Mouse (Mus musculus): ENCODE results near the gene Rad54l. TPM values are rescaled to one million over a fixed set of nuclear protein-coding genes. Genes with fewer than 3 reads are reported as not detected.

Gene Rad54l
- polyA plus RNA-seq, 1 experiment, result 25.9 TPM

GRCm38 (mm10) chr4:116096291-116096690 is 27.2 kb downstream of the Rad54l start:
- H3K27ac ChIP-seq (ENCODE audit: control insufficient read depth, insufficient read depth, low read depth, low read length, poor library complexity), result no peak overlapping the region
- TF ChIP-seq POLR2A (IDR thresholded peaks at IDR 0.05; ENCODE audit: borderline replicate concordance, control insufficient read depth, low read depth, low read length) (no peak), CTCF (IDR thresholded peaks at IDR 0.05; ENCODE audit: control insufficient read depth, insufficient read depth, low read length) (no peak)
- WGBS, result 89% methylated on average over 10 of the region's 10 CpGs

GRCm38 (mm10) chr4:116088510-116089249 is 34.8 kb downstream of the Rad54l start:
- TF ChIP-seq CTCF (IDR thresholded peaks at IDR 0.05; ENCODE audit: control insufficient read depth, insufficient read depth, low read length) (no peak), POLR2A (IDR thresholded peaks at IDR 0.05; ENCODE audit: borderline replicate concordance, control insufficient read depth, low read depth, low read length) (no peak)
- 93% methylated on average over 23 of the region's 23 CpGs for WGBS
- Histone ChIP-seq H3K4me1 (ENCODE audit: control insufficient read depth, insufficient read depth, low read length) (no peaks in the 10 kb centered on the region), H3K4me3 (replicated peaks; ENCODE audit: control insufficient read depth, low read depth, low read length) (no peak overlapping the region), H3K27ac (ENCODE audit: control insufficient read depth, insufficient read depth, low read depth, low read length, poor library complexity) (no peak overlapping the region)

More at GRCm38 (mm10) chr4:116096291-116096690, 27.2 kb downstream of the Rad54l start:
- Histone ChIP-seq H3K4me1 (ENCODE audit: control insufficient read depth, insufficient read depth, low read length) (no peaks in the 10 kb centered on the region; the same call in 1 of the 2 replicates), H3K4me3 (replicated peaks; ENCODE audit: control insufficient read depth, low read depth, low read length) (no peak overlapping the region)

- WGBS, result 50% methylated on average over 3 of the region's 3 CpGs
- no peak for TF ChIP-seq POLR2A (IDR thresholded peaks at IDR 0.05; ENCODE audit: borderline replicate concordance, control insufficient read depth, low read depth, low read length)
- no peak for TF ChIP-seq CTCF (IDR thresholded peaks at IDR 0.05; ENCODE audit: control insufficient read depth, insufficient read depth, low read length)
- H3K4me1 ChIP-seq (ENCODE audit: control insufficient read depth, insufficient read depth, low read length), result no peaks in the 10 kb centered on the region; the same call in 1 of the 2 replicates
- no peak overlapping the region for H3K27ac ChIP-seq (ENCODE audit: control insufficient read depth, insufficient read depth, low read depth, low read length, poor library complexity)
- no peak overlapping the region for H3K4me3 ChIP-seq (replicated peaks; ENCODE audit: control insufficient read depth, low read depth, low read length)
These were observed 46.0 kb downstream of the Rad54l start for GRCm38 (mm10) chr4:116077240-116078095.

GRCm38 (mm10) chr4:116076369-116077231 is 46.9 kb downstream of the Rad54l start:
- peak overlapping the region; percentile 85 for H3K4me3 ChIP-seq (replicated peaks; ENCODE audit: control insufficient read depth, low read depth, low read length)
- no peaks in the 10 kb centered on the region; the same call in 1 of the 2 replicates for H3K4me1 ChIP-seq (ENCODE audit: control insufficient read depth, insufficient read depth, low read length)
- peak overlapping the region; percentile 83 for H3K27ac ChIP-seq (ENCODE audit: control insufficient read depth, insufficient read depth, low read depth, low read length, poor library complexity)
- no peak for TF ChIP-seq CTCF (IDR thresholded peaks at IDR 0.05; ENCODE audit: control insufficient read depth, insufficient read depth, low read length)
- no peak for TF ChIP-seq POLR2A (IDR thresholded peaks at IDR 0.05; ENCODE audit: borderline replicate concordance, control insufficient read depth, low read depth, low read length)
- 4% methylated on average over 37 of the region's 37 CpGs for WGBS

GRCm38 (mm10) chr4:116075631-116076368 is 47.7 kb downstream of the Rad54l start:
- Histone ChIP-seq H3K4me3 (replicated peaks; ENCODE audit: control insufficient read depth, low read depth, low read length) (peak overlapping the region; percentile 85), H3K4me1 (ENCODE audit: control insufficient read depth, insufficient read depth, low read length) (no peaks in the 10 kb centered on the region; the same call in 1 of the 2 replicates), H3K27ac (ENCODE audit: control insufficient read depth, insufficient read depth, low read depth, low read length, poor library complexity) (peak overlapping the region; percentile 83)
- under 1% methylated on average over 76 of the region's 77 CpGs for WGBS
- TF ChIP-seq POLR2A (IDR thresholded peaks at IDR 0.05; ENCODE audit: borderline replicate concordance, control insufficient read depth, low read depth, low read length) (no peak; the same call in 1 of the 2 replicates), CTCF (IDR thresholded peaks at IDR 0.05; ENCODE audit: control insufficient read depth, insufficient read depth, low read length) (no peak)

GRCm38 (mm10) chr4:116074861-116075620 is 48.4 kb downstream of the Rad54l start, which contains the start of the genes Uqcrh and Lrrc41:
TSS of gene Uqcrh (minus strand) at chr4:116075071.
TSS of gene Lrrc41 (plus strand) at chr4:116075269.
- Histone ChIP-seq H3K27ac (ENCODE audit: control insufficient read depth, insufficient read depth, low read depth, low read length, poor library complexity) (peak within 1 kb of the TSS; percentile 83), H3K4me3 (replicated peaks; ENCODE audit: control insufficient read depth, low read depth, low read length) (peak within 1 kb of the TSS; percentile 85), H3K4me1 (ENCODE audit: control insufficient read depth, insufficient read depth, low read length) (no peaks in the 10 kb centered on the region; the same call in 1 of the 2 replicates)
- TF ChIP-seq POLR2A (IDR thresholded peaks at IDR 0.05; ENCODE audit: borderline replicate concordance, control insufficient read depth, low read depth, low read length), result peak; percentile 97
- TF ChIP-seq CTCF (IDR thresholded peaks at IDR 0.05; ENCODE audit: control insufficient read depth, insufficient read depth, low read length), result 0 out of 2 replicates have a peak, but pooled peaks have one; percentile 7
- WGBS, result under 1% methylated on average over 55 of the region's 55 CpGs
